Comparison of ENCODE assay signal across 33 mouse cellular contexts in genomic region chr1:37436419-37436818, GRCm38 (mm10). TPM values are rescaled to one million over a fixed set of nuclear protein-coding genes. Genes with fewer than 3 reads are reported as not detected.
DNase-seq lines count a peak whose midpoint lies in the region; ATAC-seq lines count a peak whose summit lies in the region.
"Had no signal": no experiment of that assay in that cellular context is flagged by ENCODE, and none has a peak within 500 bp of the region (broad histone marks: within the 10 kb centered on the region; RNA-seq: fewer than 3 reads in every experiment).

No protein-coding gene starts in this region.

- no peaks in the 10 kb centered on the region for H3K9me3 ChIP-seq in liver, embryonic 11.5 days (ENCODE audit: control insufficient read depth, low read length)
- no peaks in the 10 kb centered on the region for H3K9me3 ChIP-seq in liver, embryonic 16.5 days (replicated peaks; ENCODE audit: control insufficient read depth, low read length)
- H3K9me3 ChIP-seq: embryonic facial prominence, embryonic 10.5 days; embryonic facial prominence, embryonic 15.5 days; forebrain, embryonic 10.5 days; heart, embryonic 12.5 days; limb, embryonic 10.5 days; limb, embryonic 15.5 days; lung, embryonic 15.5 days; neural tube, embryonic 15.5 days had no signal

- H3K27me3 ChIP-seq in liver, embryonic 11.5 days (replicated peaks; ENCODE audit: control insufficient read depth, insufficient read depth, low read length) = no peaks in the 10 kb centered on the region
- no peaks in the 10 kb centered on the region for H3K27me3 ChIP-seq in liver, embryonic 16.5 days (ENCODE audit: control insufficient read depth, insufficient read depth, low read depth, low read length)
- H3K27me3 ChIP-seq: embryonic facial prominence, embryonic 15.5 days; heart, embryonic 12.5 days; limb, embryonic 15.5 days; lung, embryonic 15.5 days; neural tube, embryonic 15.5 days had no signal

- no peak overlapping the region for H3K4me3 ChIP-seq in liver, embryonic 11.5 days (ENCODE audit: low read depth, low read length)
- peak overlapping the region; percentile 6; the same call in 1 of the 2 replicates for H3K4me3 ChIP-seq in liver, embryonic 16.5 days (ENCODE audit: low read depth, low read length)
- H3K4me3 ChIP-seq: embryonic facial prominence, embryonic 10.5 days; embryonic facial prominence, embryonic 15.5 days; forebrain, embryonic 10.5 days; gastrocnemius, adult 2 months; heart, adult 2 months; heart, embryonic 12.5 days; limb, embryonic 10.5 days; limb, embryonic 15.5 days; lung, embryonic 15.5 days; neural tube, embryonic 15.5 days had no signal

- peaks cover 44% of the 10 kb centered on the region for H3K36me3 ChIP-seq in liver, embryonic 11.5 days (ENCODE audit: control insufficient read depth, insufficient read depth, low read length)
- peaks cover 50% of the 10 kb centered on the region for H3K36me3 ChIP-seq in liver, embryonic 16.5 days (ENCODE audit: control insufficient read depth, insufficient read depth)

- intact Hi-C loops in heart, postnatal 14 days (cut with DNase I) = no loop called here

- no peak overlapping the region; the same call in 1 of the 2 replicates for H3K27ac ChIP-seq in liver, embryonic 11.5 days (ENCODE audit: low read depth, low read length)
- peak overlapping the region; percentile 10; the same call in 1 of the 2 replicates for H3K27ac ChIP-seq in liver, embryonic 16.5 days (ENCODE audit: low read length)
- H3K27ac ChIP-seq: embryonic facial prominence, embryonic 10.5 days; embryonic facial prominence, embryonic 15.5 days; forebrain, embryonic 10.5 days; gastrocnemius, adult 2 months; heart, adult 2 months; limb, embryonic 10.5 days; limb, embryonic 15.5 days; lung, embryonic 15.5 days; neural tube, embryonic 15.5 days; stomach, postnatal 0 days had no signal

- ATAC-seq in erythroid progenitor cell, adult 5-6 weeks (replicated peaks; ENCODE audit: low FRiP score, poor library complexity, severe bottlenecking) = peak; percentile 60; the same call in 1 of the 2 replicates
- peak; percentile 91 for ATAC-seq in liver, embryonic 11.5 days (replicated peaks; ENCODE audit: low FRiP score)
- ATAC-seq in liver, embryonic 16.5 days (ENCODE audit: low read depth) = peak; percentile 87
- ATAC-seq: CD4-positive, CD25-positive, alpha-beta regulatory T cell, adult 4 months; forebrain, embryonic 16.5 days; hindbrain, embryonic 16.5 days had no signal

- H3K4me1 ChIP-seq in liver, embryonic 11.5 days (replicated peaks; ENCODE audit: control insufficient read depth, insufficient read depth, low read length) = peaks cover 10% of the 10 kb centered on the region
- peaks cover 24% of the 10 kb centered on the region for H3K4me1 ChIP-seq in liver, embryonic 16.5 days (ENCODE audit: control insufficient read depth, low read depth, low read length)

- no peak for DNase-seq in liver, embryonic 11.5 days (ENCODE audit: low spot score)
- DNase-seq in heart, postnatal 14 days = no peak
- no peak for DNase-seq in lung, postnatal 25 days (ENCODE audit: low spot score)
- DNase-seq in left cerebral cortex, adult 9 months (ENCODE audit: low spot score in 2 of 2) = no peak
- DNase-seq in lung, postnatal 10 days = no peak
- DNase-seq: adrenal gland, postnatal 14 days; cerebellum, adult 11-12 months; cerebellum, adult 9-11 months; gastrocnemius, adult 2 months; gastrocnemius, postnatal 36 days; heart, adult 2 months; kidney, adult 9 months; kidney, postnatal 10 days; layer of hippocampus, postnatal 36 days; midbrain, embryonic 14.5 days; retina, postnatal 1 day; right cerebral cortex, postnatal 25 days; thymus, adult 18-20 months; thymus, postnatal 36 days had no signal

- no peak overlapping the region for H3K9ac ChIP-seq in liver, embryonic 11.5 days (ENCODE audit: low read depth, low read length)
- H3K9ac ChIP-seq in liver, embryonic 16.5 days (ENCODE audit: low read depth, low read length) = no peak overlapping the region
- H3K9ac ChIP-seq: embryonic facial prominence, embryonic 15.5 days; heart, embryonic 12.5 days; limb, embryonic 15.5 days; lung, embryonic 15.5 days; neural tube, embryonic 15.5 days had no signal

- 71% methylated on average over 3 of the region's 3 CpGs for WGBS in liver, embryonic 11.5 days
- 39% methylated on average over 3 of the region's 3 CpGs for WGBS in liver, embryonic 16.5 days (ENCODE audit: insufficient replicate concordance)

- peak overlapping the region; percentile 20 for H3K4me2 ChIP-seq in liver, embryonic 11.5 days
- H3K4me2 ChIP-seq in liver, embryonic 16.5 days (ENCODE audit: low read depth, low read length) = peak overlapping the region; percentile 42
- H3K4me2 ChIP-seq: embryonic facial prominence, embryonic 15.5 days; heart, embryonic 12.5 days; limb, embryonic 15.5 days; lung, embryonic 15.5 days; neural tube, embryonic 15.5 days had no signal

RNA-seq across cellular contexts. Expression of gene Unc50, which starts 6.5 kb away (rescaled TPM):
- total RNA-seq in erythroid progenitor cell, adult 5-6 weeks (2015; ENCODE audit: low replicate concordance) = 27.7 and 39.6 TPM in 2 replicates
- total RNA-seq in erythroid progenitor cell, adult 5-6 weeks (2017; ENCODE audit: low replicate concordance) = 7.6 and 16.2 TPM in 2 replicates
- 111 and 113 TPM in 2 replicates for polyA plus RNA-seq in liver, embryonic 11.5 days (2014; fragmentation: Nextera tagmentation; extraction: Ambion mirVana)
- polyA plus RNA-seq in liver, embryonic 16.5 days (2015; fragmentation: Nextera tagmentation; extraction: Ambion mirVana) = 63.1 and 64.0 TPM in 2 replicates
- 10 to 100 TPM; 32.6 to 33.7 TPM for total RNA-seq in heart, postnatal 14 days (2021)

RNA-seq across cellular contexts. Expression of gene Coa5, which starts 6.5 kb away (rescaled TPM):
- 25.6 and 26.0 TPM in 2 replicates for total RNA-seq in erythroid progenitor cell, adult 5-6 weeks (2015; ENCODE audit: low replicate concordance)
- total RNA-seq in erythroid progenitor cell, adult 5-6 weeks (2017; ENCODE audit: low replicate concordance) = 11.6 and 17.6 TPM in 2 replicates
- polyA plus RNA-seq in liver, embryonic 11.5 days (2014; fragmentation: Nextera tagmentation; extraction: Ambion mirVana) = 71.8 and 80.9 TPM in 2 replicates
- polyA plus RNA-seq in liver, embryonic 16.5 days (2015; fragmentation: Nextera tagmentation; extraction: Ambion mirVana) = 24.3 and 25.0 TPM in 2 replicates
- total RNA-seq in heart, postnatal 14 days (2021) = 10 to 100 TPM; 86.9 to 98.1 TPM
